23 mouse cellular contexts compared by ENCODE assay signal in genomic region chr6:49159971-49160370, GRCm38 (mm10).
"Had no signal": no experiment of that assay in that cellular context is flagged by ENCODE, and none has a peak within 500 bp of the region (broad histone marks: within the 10 kb centered on the region; RNA-seq: fewer than 3 reads in every experiment).

No protein-coding gene starts in this region.

- H3K36me3 ChIP-seq: liver, embryonic 15.5 days; lung, embryonic 15.5 days; midbrain, embryonic 13.5 days; midbrain, embryonic 15.5 days; neural tube, embryonic 13.5 days; neural tube, embryonic 15.5 days; stomach, embryonic 15.5 days had no signal

- H3K9me3 ChIP-seq: liver, embryonic 15.5 days; lung, embryonic 15.5 days; megakaryocyte, embryonic 14.5 days; midbrain, embryonic 13.5 days; midbrain, embryonic 15.5 days; neural tube, embryonic 13.5 days; neural tube, embryonic 15.5 days; stomach, embryonic 15.5 days had no signal

- H3K27ac ChIP-seq: liver, embryonic 15.5 days; lung, embryonic 15.5 days; macrophage; midbrain, embryonic 13.5 days; midbrain, embryonic 15.5 days; neural tube, embryonic 13.5 days; neural tube, embryonic 15.5 days; stomach, embryonic 15.5 days; stomach, postnatal 0 days had no signal

- H3K27me3 ChIP-seq: liver, embryonic 15.5 days; lung, embryonic 15.5 days; megakaryocyte, embryonic 14.5 days; midbrain, embryonic 13.5 days; midbrain, embryonic 15.5 days; neural tube, embryonic 13.5 days; neural tube, embryonic 15.5 days; stomach, embryonic 15.5 days had no signal

- ATAC-seq: liver, postnatal 0 days; lung, postnatal 0 days; midbrain, embryonic 13.5 days; midbrain, embryonic 15.5 days had no signal

- DNase-seq: liver, postnatal 0 days; lung, adult 2 months; lung, postnatal 14 days; lung, postnatal 36 days; retina, postnatal 1 day; right cerebral cortex, adult 18-20 months; right cerebral cortex, postnatal 25 days; right cerebral cortex, postnatal 4 days; thymus, adult 2 months; thymus, postnatal 25 days; thymus, postnatal 4 days had no signal

- H3K4me2 ChIP-seq: liver, embryonic 15.5 days; lung, embryonic 15.5 days; midbrain, embryonic 11.5 days; midbrain, embryonic 13.5 days; midbrain, embryonic 15.5 days; neural tube, embryonic 13.5 days; neural tube, embryonic 15.5 days; stomach, embryonic 15.5 days had no signal

- H3K4me3 ChIP-seq: liver, embryonic 15.5 days; lung, embryonic 15.5 days; megakaryocyte, embryonic 14.5 days; midbrain, embryonic 13.5 days; midbrain, embryonic 15.5 days; neural tube, embryonic 13.5 days; neural tube, embryonic 15.5 days; stomach, embryonic 15.5 days had no signal

- H3K9ac ChIP-seq: liver, embryonic 15.5 days; liver, postnatal 0 days; lung, embryonic 15.5 days; midbrain, embryonic 13.5 days; midbrain, embryonic 15.5 days; neural tube, embryonic 13.5 days; neural tube, embryonic 15.5 days; stomach, embryonic 15.5 days had no signal
